ENCODE assay signal across 25 mouse cellular contexts in the genomic region with DNA sequence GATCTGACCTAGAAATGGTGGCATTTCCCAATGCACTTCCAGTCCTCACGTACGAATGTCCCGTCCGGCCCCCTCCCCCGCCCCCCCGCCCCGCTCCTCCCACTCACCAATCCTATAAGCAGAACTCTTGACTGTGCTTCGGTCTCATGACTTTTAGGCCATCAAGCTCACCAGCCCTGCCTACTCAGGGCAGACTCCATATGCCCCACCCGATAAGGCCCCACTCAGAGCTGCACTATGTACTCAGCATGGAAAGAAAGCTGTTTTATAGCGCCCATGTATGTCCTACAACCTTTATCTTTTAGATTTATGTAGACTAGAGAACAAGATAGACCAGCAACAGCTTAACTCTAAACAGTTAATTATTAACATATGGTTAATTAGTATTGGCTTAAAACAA. TPM values are rescaled to one million over a fixed set of nuclear protein-coding genes. Genes with fewer than 3 reads are reported as not detected.
DNase-seq lines count a peak whose midpoint lies in the region; ATAC-seq and TF ChIP-seq lines count a peak whose summit lies in the region.
"Had no signal": no experiment of that assay in that cellular context is flagged by ENCODE, and none has a peak within 500 bp of the region (broad histone marks: within the 10 kb centered on the region; RNA-seq: fewer than 3 reads in every experiment).

No protein-coding gene starts in this region.

- no peaks in the 10 kb centered on the region for H3K9me3 ChIP-seq in kidney, postnatal 0 days (replicated peaks; ENCODE audit: low read length)
- H3K9me3 ChIP-seq in intestine, embryonic 14.5 days (ENCODE audit: control insufficient read depth, low read length): no peaks in the 10 kb centered on the region
- H3K9me3 ChIP-seq in intestine, embryonic 16.5 days (ENCODE audit: control insufficient read depth, low read length): no peaks in the 10 kb centered on the region; the same call in 1 of the 2 replicates
- no peaks in the 10 kb centered on the region; the same call in 1 of the 2 replicates for H3K9me3 ChIP-seq in stomach, postnatal 0 days (ENCODE audit: control insufficient read depth, low read length)
- H3K9me3 ChIP-seq: embryonic facial prominence, embryonic 15.5 days; heart, embryonic 15.5 days; limb, embryonic 10.5 days; limb, embryonic 15.5 days; liver, embryonic 15.5 days; neural tube, embryonic 13.5 days had no signal

- no peak overlapping the region for H3K27ac ChIP-seq in kidney, postnatal 0 days
- peak overlapping the region; percentile 61; the same call in 1 of the 2 replicates for H3K27ac ChIP-seq in intestine, embryonic 14.5 days (ENCODE audit: low read depth)
- H3K27ac ChIP-seq in intestine, embryonic 16.5 days (ENCODE audit: low read length): peak overlapping the region; percentile 90
- no peak overlapping the region for H3K27ac ChIP-seq in stomach, postnatal 0 days (replicated peaks)
- H3K27ac ChIP-seq: embryonic facial prominence, embryonic 10.5 days; embryonic facial prominence, embryonic 15.5 days; forebrain, embryonic 12.5 days; heart, embryonic 15.5 days; limb, embryonic 10.5 days; limb, embryonic 15.5 days; liver, embryonic 15.5 days; macrophage; midbrain, embryonic 13.5 days; neural tube, embryonic 13.5 days had no signal

- no peak for TF ChIP-seq CTCF in kidney, postnatal 0 days (IDR thresholded peaks at IDR 0.05; ENCODE audit: low read depth)
- no peak for TF ChIP-seq CTCF in stomach, postnatal 0 days (IDR thresholded peaks at IDR 0.05; ENCODE audit: low read depth)

- no peak for TF ChIP-seq EP300 in stomach, postnatal 0 days (optimal IDR thresholded peaks at IDR 0.05)

- H3K36me3 ChIP-seq in kidney, postnatal 0 days (ENCODE audit: insufficient read depth, low read length): peaks cover 49% of the 10 kb centered on the region
- H3K36me3 ChIP-seq in intestine, embryonic 14.5 days (ENCODE audit: control insufficient read depth, insufficient read depth, low read length): peaks cover 90% of the 10 kb centered on the region
- peaks cover 18% of the 10 kb centered on the region for H3K36me3 ChIP-seq in intestine, embryonic 16.5 days (ENCODE audit: control insufficient read depth, insufficient read depth, low read length)
- H3K36me3 ChIP-seq in stomach, postnatal 0 days (ENCODE audit: control insufficient read depth, insufficient read depth, low read length): peaks cover 47% of the 10 kb centered on the region

- no peaks in the 10 kb centered on the region for H3K27me3 ChIP-seq in kidney, postnatal 0 days (ENCODE audit: insufficient read depth, low read length)
- no peaks in the 10 kb centered on the region for H3K27me3 ChIP-seq in intestine, embryonic 14.5 days (replicated peaks; ENCODE audit: control insufficient read depth, insufficient read depth, low read length)
- H3K27me3 ChIP-seq in intestine, embryonic 16.5 days (replicated peaks; ENCODE audit: control insufficient read depth, insufficient read depth, low read length): no peaks in the 10 kb centered on the region
- H3K27me3 ChIP-seq in stomach, postnatal 0 days (ENCODE audit: control insufficient read depth, insufficient read depth, low read length): no peaks in the 10 kb centered on the region
- H3K27me3 ChIP-seq: embryonic facial prominence, embryonic 15.5 days; forebrain, embryonic 12.5 days; heart, embryonic 15.5 days; limb, embryonic 15.5 days; liver, embryonic 15.5 days; midbrain, embryonic 13.5 days; neural tube, embryonic 13.5 days had no signal

- 52% methylated on average over 10 of the region's 10 CpGs for WGBS in kidney, postnatal 0 days
- WGBS in intestine, embryonic 14.5 days: 56% methylated on average over 10 of the region's 10 CpGs
- 57% methylated on average over 10 of the region's 10 CpGs for WGBS in intestine, embryonic 16.5 days
- WGBS in stomach, postnatal 0 days: 71% methylated on average over 10 of the region's 10 CpGs

- peak; percentile 34; the same call in 1 of the 2 replicates for ATAC-seq in kidney, postnatal 0 days (replicated peaks; ENCODE audit: low FRiP score, low read depth)
- peak; percentile 85 for ATAC-seq in intestine, embryonic 14.5 days (replicated peaks; ENCODE audit: low FRiP score, low TSS enrichment, low read depth)
- ATAC-seq in intestine, embryonic 16.5 days: peak; percentile 96
- ATAC-seq in stomach, postnatal 0 days (ENCODE audit: low FRiP score, low TSS enrichment): peak; percentile 53
- ATAC-seq: activated CD4-positive, CD25-positive, alpha-beta regulatory T cell, adult 4 months; forebrain, postnatal 0 days; hindbrain, embryonic 16.5 days; midbrain, embryonic 13.5 days had no signal

- DNase-seq in kidney, postnatal 0 days (ENCODE audit: low spot score): no peak
- no peak for DNase-seq in kidney, postnatal 14 days
- no peak for DNase-seq in intestine, embryonic 14.5 days (ENCODE audit: low spot score)
- DNase-seq in stomach, postnatal 0 days (ENCODE audit: low spot score): peak; percentile 30
- no peak for DNase-seq in thymus, postnatal 0 days (ENCODE audit: low spot score)
- DNase-seq: adrenal gland, adult 2 months; B cell, adult 2 months; cerebellum, adult 2 months; cerebellum, postnatal 25 days; forebrain, postnatal 0 days; kidney, adult 18-20 months; lung, postnatal 10 days had no signal

- no peak overlapping the region for H3K4me3 ChIP-seq in kidney, postnatal 0 days (replicated peaks; ENCODE audit: low read depth, low read length)
- H3K4me3 ChIP-seq in intestine, embryonic 14.5 days (ENCODE audit: low read depth, low read length): no peak overlapping the region
- H3K4me3 ChIP-seq in intestine, embryonic 16.5 days (ENCODE audit: low read length): no peak overlapping the region
- H3K4me3 ChIP-seq in stomach, postnatal 0 days (ENCODE audit: low read depth, low read length): no peak overlapping the region
- H3K4me3 ChIP-seq: embryonic facial prominence, embryonic 10.5 days; embryonic facial prominence, embryonic 15.5 days; forebrain, embryonic 12.5 days; heart, embryonic 15.5 days; limb, embryonic 10.5 days; limb, embryonic 15.5 days; liver, embryonic 15.5 days; midbrain, embryonic 13.5 days; neural tube, embryonic 13.5 days had no signal

- no peak overlapping the region for H3K9ac ChIP-seq in kidney, postnatal 0 days (ENCODE audit: low read depth, low read length)
- no peak overlapping the region for H3K9ac ChIP-seq in intestine, embryonic 14.5 days (ENCODE audit: low read length)
- H3K9ac ChIP-seq in intestine, embryonic 16.5 days (ENCODE audit: low read depth, low read length): 0 out of 2 replicates have a peak overlapping the region, but pooled peaks have one; percentile 31
- H3K9ac ChIP-seq in stomach, postnatal 0 days (ENCODE audit: low read length): no peak overlapping the region
- H3K9ac ChIP-seq: embryonic facial prominence, embryonic 15.5 days; forebrain, embryonic 12.5 days; forebrain, postnatal 0 days; heart, embryonic 15.5 days; limb, embryonic 15.5 days; liver, embryonic 15.5 days; midbrain, embryonic 13.5 days; neural tube, embryonic 13.5 days had no signal

- H3K4me1 ChIP-seq in kidney, postnatal 0 days (replicated peaks; ENCODE audit: insufficient read depth, low read length): peaks cover 7% of the 10 kb centered on the region; the same call in 1 of the 2 replicates
- peaks cover 5% of the 10 kb centered on the region; the same call in 1 of the 2 replicates for H3K4me1 ChIP-seq in intestine, embryonic 14.5 days (replicated peaks; ENCODE audit: control insufficient read depth, insufficient read depth, low read length)
- peaks cover 25% of the 10 kb centered on the region for H3K4me1 ChIP-seq in intestine, embryonic 16.5 days (ENCODE audit: control insufficient read depth, insufficient read depth, low read length)
- H3K4me1 ChIP-seq in stomach, postnatal 0 days (replicated peaks; ENCODE audit: control insufficient read depth, insufficient read depth): 0 out of 2 replicates have a peak, but pooled peaks cover 2% of the 10 kb centered on the region
- H3K4me1 ChIP-seq: embryonic facial prominence, embryonic 15.5 days; forebrain, embryonic 12.5 days; heart, embryonic 15.5 days; limb, embryonic 15.5 days; midbrain, embryonic 13.5 days; neural tube, embryonic 13.5 days had no signal

- no peak overlapping the region for H3K4me2 ChIP-seq in kidney, postnatal 0 days (ENCODE audit: low read length)
- no peak overlapping the region for H3K4me2 ChIP-seq in intestine, embryonic 14.5 days (ENCODE audit: low read length)
- no peak overlapping the region for H3K4me2 ChIP-seq in intestine, embryonic 16.5 days (ENCODE audit: low read depth, low read length)
- H3K4me2 ChIP-seq in stomach, postnatal 0 days (replicated peaks; ENCODE audit: low read depth): no peak overlapping the region
- H3K4me2 ChIP-seq: embryonic facial prominence, embryonic 15.5 days; forebrain, embryonic 12.5 days; heart, embryonic 15.5 days; limb, embryonic 15.5 days; liver, embryonic 15.5 days; midbrain, embryonic 13.5 days; neural tube, embryonic 13.5 days had no signal

RNA-seq across cellular contexts. Expression of a gene that starts 9.2 kb away (rescaled TPM):
- 483 and 497 TPM in 2 replicates for polyA plus RNA-seq in kidney, postnatal 0 days (2015; fragmentation: Nextera tagmentation; extraction: Ambion mirVana)
- 551 and 575 TPM in 2 replicates for polyA plus RNA-seq in intestine, embryonic 14.5 days (2014; fragmentation: Nextera tagmentation; extraction: Ambion mirVana)
- 666 and 671 TPM in 2 replicates for polyA plus RNA-seq in intestine, embryonic 16.5 days (2015; fragmentation: Nextera tagmentation; extraction: Ambion mirVana)
- 530 and 563 TPM in 2 replicates for polyA plus RNA-seq in stomach, postnatal 0 days (2015; fragmentation: Nextera tagmentation; extraction: Ambion mirVana)
- polyA plus RNA-seq in thymus, postnatal 0 days (2015; fragmentation: Nextera tagmentation; extraction: Ambion mirVana): 716 and 724 TPM in 2 replicates

RNA-seq across cellular contexts. Expression of a gene that starts 30.9 kb away (rescaled TPM):
- polyA plus RNA-seq in kidney, postnatal 0 days (2015; fragmentation: Nextera tagmentation; extraction: Ambion mirVana): 2.3 and 2.7 TPM in 2 replicates
- polyA plus RNA-seq in intestine, embryonic 14.5 days (2014; fragmentation: Nextera tagmentation; extraction: Ambion mirVana): 5.7 and 6.1 TPM in 2 replicates
- 13.3 and 14.1 TPM in 2 replicates for polyA plus RNA-seq in intestine, embryonic 16.5 days (2015; fragmentation: Nextera tagmentation; extraction: Ambion mirVana)
- polyA plus RNA-seq in stomach, postnatal 0 days (2015; fragmentation: Nextera tagmentation; extraction: Ambion mirVana): 12.7 and 14.2 TPM in 2 replicates
- polyA plus RNA-seq in thymus, postnatal 0 days (2015; fragmentation: Nextera tagmentation; extraction: Ambion mirVana): 0.13 and 0.16 TPM in 2 replicates
- polyA plus RNA-seq: forebrain, embryonic 12.5 days; forebrain, postnatal 0 days; macrophage; midbrain, embryonic 13.5 days had no signal

Comparison
In these comparisons a context has a peak if more than half of its experiments do, and no peak if none do; other contexts are left out.
1. ATAC-seq: peak in every context shown above with its lines; median percentile 96 in intestine, embryonic 16.5 days; 85 in intestine, embryonic 14.5 days; 53 in stomach, postnatal 0 days; 34 in kidney, postnatal 0 days.
2. H3K27ac ChIP-seq: peak in intestine, embryonic 14.5 days (single experiment) and intestine, embryonic 16.5 days (single experiment); none in kidney, postnatal 0 days (single experiment) and stomach, postnatal 0 days (single experiment).